Mouse (Mus musculus): ENCODE results near the gene Zfp595.

- TF ChIP-seq EP300 (IDR thresholded peaks at IDR 0.05; ENCODE audit: insufficient read depth, low read depth, low read length) (no peak), POLR2A (IDR thresholded peaks at IDR 0.05; ENCODE audit: insufficient read depth, low read length) (no peak)
Observed at GRCm38 (mm10) chr13:67268568-67269369, 63.6 kb downstream of the Zfp595 start.
